Mouse (Mus musculus) right cerebral cortex, adult 2 months (tissue): ENCODE measurements around the gene Flna.

Experiments used
- DNase-seq, 2 experiments: peaks; one replicate each; pipeline ENCODE4 v3.0.0; 2021 to 2022; ENCODE audit warnings: low spot score in 2 of 2

Flna gene

GRCm38 (mm10) chrX:74249615-74250014 lies at the start of gene Flna:
Flna (minus strand) TSS chrX:74249820.
- DNase-seq: peak; percentile 57 to 63

DNA sequence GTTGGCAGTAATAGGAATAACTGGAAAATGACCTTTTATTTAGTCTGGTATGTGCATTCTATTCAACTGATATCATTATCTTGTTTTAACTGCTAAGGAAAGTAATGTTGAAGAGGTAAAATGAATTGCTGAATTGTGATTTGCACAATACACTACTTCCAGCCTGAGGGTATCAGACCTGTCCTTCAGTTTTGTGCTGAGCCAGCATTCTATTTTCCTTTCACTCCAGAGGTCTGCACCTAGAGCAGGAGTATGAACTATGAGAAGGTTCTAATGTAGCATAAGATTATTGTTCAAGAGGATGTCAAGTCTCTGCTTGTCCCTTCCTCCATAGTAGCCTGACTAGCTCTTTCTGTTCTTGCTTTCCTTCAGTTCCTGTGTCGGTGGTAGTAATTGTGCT lies 48.7 kb upstream of the Flna start:
- no peak for DNase-seq

DNA sequence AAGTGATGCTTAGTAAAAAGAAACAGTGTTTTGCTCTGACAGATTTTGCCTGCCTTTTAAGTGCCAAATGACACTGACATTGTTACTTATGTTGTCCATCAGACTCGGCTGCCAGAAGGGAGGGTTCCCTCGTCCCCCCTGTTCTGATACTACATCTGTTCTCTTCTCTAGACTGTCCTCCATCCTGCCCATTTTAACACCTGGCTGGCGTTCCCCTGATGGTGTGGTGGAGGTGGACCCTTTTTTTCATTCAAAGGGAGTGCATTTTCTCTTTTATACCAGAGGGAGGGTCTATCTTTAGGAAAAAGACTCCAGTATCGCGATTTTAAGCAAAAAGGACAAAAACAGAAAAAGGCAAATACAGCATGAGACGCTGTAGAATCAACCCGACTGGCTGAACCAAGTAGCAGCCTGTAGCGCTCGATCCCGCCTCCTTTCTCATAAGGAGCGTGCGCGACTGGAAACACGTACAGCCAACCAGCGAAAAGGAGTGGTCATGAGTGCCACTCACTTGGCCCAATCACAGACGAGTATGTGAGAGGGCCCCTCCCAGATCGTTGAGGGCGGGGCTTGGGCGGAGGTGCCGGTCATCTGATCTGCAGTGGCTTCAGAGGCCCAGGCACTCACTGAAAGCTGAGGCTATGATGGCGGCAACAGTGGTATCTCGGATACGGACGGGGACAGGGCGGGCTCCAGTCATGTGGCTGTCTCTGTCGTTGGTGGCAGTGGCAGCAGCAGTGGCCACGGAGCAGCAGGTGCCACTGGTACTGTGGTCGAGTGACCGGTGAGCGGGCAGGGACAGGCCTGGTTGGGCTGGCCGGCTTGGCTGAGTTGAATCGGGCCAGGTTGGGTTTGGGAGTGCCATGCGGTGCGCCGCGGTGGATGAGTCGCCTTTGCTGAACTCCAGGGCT lies 47.2 kb upstream of the Flna start, which contains the start of gene Atp6ap1:
Gene Atp6ap1, plus strand, starts transcription at position 560 of the 911 bp plus-strand sequence.
- peak; percentile 91 to 94 for DNase-seq

DNA sequence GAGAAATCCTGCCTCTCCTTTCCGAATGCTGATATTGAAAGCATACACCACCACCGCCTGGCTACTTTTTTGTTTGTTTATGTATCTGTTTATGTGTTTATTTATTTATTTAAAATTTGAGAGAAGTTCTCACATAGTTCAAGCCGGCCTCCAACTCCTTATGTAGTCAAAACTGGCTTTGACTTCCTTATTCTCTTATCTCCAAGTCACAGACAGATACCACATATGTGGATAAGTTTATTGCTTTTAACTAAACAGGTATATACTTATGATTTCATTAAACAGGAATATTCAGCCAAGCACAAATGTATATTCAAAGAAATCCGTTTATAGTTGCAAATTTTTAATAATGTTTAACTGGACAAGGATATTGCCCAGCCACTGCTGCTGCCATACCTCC lies 43.8 kb upstream of the Flna start:
- DNase-seq: no peak

DNA sequence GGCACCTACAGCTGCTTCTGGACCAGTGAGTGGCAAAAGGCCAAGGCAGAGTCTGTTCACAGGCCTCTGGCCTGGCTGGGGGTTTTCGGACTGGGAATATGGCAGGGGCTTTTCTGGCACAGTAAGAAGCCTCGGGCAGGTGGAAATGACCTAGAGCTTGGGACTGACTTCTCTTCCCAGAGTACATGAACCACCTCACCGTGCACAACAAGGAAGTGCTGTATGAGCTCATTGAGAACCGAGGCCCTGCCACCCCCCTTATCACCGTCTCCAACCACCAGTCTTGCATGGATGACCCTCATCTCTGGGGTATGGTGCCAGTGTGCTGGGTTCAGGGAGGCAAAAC lies 33.4 kb upstream of the Flna start:
- no peak for DNase-seq

DNA sequence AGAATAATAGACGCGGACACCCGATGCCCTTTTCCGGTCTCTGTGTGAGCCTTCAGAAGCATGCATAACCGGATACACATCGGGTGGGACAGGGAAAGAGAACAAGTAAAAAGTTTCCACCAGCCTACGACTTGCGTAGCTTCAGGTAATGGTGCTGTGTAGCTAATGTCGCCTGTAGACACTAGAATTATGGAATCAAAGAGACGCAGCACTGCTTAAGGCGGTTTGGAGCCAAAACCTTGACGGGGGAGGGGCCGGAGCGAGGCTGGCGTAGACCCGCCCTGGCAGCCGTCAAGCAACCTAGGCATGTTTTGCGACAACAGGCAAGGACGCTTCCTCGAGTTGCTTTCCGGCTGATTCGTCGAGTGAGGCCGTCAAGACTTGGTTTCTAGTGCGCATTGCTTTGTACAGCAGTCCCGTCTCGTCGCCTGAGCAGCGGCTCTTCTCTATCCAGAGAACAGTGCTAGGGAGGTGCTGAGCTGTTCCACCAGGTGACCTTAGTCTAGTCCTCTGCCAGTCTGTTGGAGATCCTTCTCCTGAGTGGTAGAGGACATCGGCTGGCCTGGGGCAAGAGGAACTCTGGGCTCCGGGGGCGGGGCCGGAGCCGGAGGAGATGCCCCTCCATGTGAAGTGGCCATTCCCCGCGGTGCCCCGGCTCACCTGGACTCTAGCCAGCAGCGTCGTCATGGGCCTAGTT lies 32.9 kb upstream of the Flna start:
- DNase-seq: peak; percentile 85 to 88

DNA sequence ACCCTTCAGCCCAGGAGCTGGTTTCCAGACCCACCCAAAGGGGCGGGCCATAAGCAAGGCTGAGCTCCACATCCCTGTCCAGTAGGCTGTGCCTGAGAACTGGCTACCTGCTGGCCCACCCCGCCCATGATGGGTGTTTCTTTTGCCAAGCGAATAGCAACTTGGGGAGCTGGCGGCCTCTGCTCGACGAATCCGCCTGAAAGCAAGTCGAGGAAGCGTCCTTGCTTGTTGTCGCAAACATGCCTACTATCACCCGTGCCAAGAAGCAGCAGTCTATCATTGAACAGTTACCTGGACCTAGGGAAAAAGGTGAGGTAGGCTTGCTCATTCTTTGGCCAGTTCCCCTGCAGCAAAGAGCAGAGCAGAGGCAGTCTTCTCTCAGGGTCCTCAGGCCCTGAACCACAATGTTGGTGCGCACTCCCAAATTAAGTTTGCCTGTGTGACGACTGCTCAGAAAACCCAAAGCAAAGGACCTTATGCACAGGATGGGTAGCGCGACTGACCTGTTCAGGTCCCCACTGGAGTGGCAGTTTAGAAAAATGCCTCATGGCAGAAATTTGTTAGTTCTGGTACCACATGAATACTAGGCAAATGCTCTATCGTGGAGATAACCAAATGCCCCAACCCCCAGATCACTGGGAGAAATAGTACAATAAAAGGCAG lies 32.2 kb upstream of the Flna start, which contains the start of the genes Taz and Dnase1l1:
Gene Taz, plus strand, starts transcription at position 181 of the 663 bp plus-strand sequence.
Gene Dnase1l1, minus strand, starts transcription at position 606 of the 663 bp plus-strand sequence.
- DNase-seq: peak; percentile 25 to 58

DNA sequence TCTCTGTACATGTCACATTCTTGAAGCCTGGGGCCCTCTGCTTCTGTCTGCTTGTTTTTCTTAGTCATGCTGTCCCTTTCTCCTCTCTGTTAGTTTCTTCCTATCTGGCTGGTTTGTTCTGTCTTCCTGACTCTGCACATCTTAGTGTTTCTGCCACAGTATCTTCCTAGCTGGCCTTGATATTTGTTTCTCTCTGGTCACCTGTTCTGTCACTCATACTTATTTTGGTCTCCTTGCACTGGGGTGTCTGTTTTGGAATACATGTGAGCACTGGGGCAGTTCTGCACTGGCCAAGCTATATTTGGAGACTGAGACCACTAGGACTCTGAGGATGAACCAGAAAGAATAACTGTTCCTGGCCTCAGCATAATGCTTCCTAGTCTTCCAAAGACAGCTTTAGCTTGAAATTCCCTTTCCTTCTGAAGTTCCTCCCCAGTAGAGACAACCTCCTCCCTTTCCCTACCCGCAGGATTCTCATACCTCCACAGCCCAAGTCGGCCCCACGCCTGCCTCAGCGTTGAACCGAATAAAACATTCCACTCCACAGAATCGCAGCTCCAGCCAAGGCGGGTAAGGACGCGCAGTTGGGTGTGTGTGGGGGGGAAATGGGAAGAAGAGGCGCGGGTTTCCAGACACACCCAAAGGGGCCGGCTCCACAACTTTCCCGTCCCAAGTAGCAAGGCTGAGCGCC lies 31.6 kb upstream of the Flna start:
- DNase-seq: no peak

DNA sequence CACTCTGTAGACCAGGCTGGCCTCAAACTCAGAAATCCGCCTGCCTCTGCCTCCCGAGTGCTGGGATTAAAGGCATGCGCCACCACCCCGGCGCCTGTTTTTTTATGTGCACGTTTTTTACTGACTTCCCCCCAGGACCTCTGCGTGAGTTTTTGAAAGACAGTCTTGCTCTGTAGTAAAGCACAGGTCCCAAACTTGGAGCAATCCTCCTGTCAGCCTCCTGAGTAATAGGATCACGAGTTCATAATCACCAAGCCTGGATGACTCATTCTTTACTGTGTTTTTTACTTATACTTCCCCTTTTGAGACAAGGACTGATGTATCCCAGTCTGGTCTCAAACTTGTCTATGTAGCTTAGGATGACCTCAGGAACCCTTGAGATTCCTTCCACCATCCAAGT lies 28.3 kb upstream of the Flna start:
- DNase-seq: no peak

- DNase-seq: no peak
These were observed 24.1 kb upstream of the Flna start for GRCm38 (mm10) chrX:74273422-74274322.

DNA sequence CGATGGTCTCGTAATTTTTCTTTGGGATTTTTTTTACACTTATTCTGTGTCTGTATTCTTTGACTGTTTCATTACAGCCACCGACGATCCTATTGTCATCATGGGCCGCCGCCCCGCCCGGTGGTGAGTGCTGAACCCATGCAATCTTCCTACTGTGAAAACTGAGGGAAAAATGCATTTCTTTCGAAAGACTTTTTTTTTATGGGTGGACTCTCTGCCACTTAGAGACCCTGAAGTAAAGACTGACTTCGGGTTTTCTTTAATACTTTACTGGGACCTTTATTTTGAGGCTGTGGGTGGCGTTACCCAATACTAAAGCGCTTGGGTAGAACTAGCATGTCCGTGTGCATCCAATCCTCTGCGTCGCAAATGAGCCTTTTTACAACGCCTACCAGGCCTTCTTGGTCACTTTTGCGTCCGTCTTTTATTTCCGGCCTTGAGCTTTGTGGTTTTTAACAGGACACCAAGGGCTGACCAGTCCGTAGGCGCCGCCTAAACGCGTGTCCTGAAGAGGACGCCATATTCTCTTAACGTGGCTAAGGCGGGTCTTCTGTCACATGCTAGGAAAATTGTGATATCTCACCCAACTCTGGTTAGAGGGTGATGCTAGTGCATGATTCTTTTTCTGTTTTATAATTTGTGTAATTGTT lies 21.4 kb upstream of the Flna start:
- peak; percentile 12 to 26 for DNase-seq

GRCm38 (mm10) chrX:74270062-74270901 lies 20.7 kb upstream of the Flna start, which contains the start of gene Rpl10:
Rpl10 (plus strand) TSS chrX:74270812.
- DNase-seq: peak; percentile 88 to 92

- peak in 1 of 2 experiments; percentile 15 for DNase-seq
These were observed 20.1 kb upstream of the Flna start for GRCm38 (mm10) chrX:74269736-74270061.

DNA sequence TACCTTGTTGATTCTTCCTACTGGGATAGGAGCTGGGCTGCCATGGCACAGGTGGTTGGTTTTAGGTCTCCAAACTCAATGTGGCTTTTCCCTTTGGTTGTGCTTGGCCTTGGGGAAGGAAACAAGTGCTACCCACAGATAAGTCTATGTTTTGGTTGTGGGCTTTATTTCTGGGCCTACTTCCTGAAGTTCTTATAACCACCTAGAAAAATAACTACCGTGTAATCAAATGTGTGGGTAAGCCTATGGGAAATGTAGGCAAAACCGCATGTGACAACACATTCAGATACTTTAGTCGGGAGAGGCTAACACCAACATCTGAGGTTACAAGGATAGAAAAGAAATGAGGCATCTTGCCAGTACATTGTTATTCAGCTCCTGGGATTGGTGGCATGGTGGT lies 8.1 kb upstream of the Flna start:
- no peak for DNase-seq

- no peak for DNase-seq
These were observed 5.4 kb upstream of the Flna start for GRCm38 (mm10) chrX:74254888-74255565.

DNA sequence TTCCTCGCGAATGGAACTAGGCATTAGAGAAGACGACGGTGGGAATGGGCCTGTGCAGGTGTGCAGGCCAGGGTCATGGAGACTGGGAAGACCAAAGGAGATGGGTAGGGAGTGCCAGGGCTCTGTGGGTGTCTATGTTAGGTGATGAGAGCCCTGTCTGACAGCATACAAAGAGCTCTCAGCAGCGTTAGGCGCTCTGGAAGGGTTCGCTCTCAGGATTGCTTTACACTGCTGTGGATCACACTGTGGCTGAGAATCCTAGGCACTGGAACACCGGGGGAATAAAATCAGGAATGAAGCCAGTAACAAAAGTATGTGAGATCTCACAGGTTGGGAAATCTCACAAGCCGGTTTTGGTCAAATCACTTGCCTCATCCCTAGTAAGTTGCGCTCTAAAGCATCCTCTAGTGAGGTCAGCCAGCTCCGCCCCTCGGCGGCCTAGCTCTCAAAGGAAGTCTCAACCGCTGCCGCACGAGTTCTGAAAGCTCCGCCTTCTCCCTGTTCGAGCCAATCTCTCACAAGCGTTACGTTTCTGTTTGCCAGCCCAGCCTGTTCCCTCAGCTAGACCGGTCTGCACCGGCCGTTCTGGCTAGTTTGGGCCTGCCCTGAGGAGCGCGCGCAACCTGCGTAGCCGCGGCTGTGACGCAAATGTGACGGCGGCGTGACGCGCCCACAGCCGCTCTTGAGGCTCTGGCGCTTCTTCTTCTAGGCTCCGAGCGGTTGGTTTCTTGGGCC lies 4.7 kb upstream of the Flna start, which contains the start of gene Emd:
Gene Emd, plus strand, starts transcription at position 535 of the 735 bp plus-strand sequence.
- DNase-seq: peak; percentile 84 to 88

DNA sequence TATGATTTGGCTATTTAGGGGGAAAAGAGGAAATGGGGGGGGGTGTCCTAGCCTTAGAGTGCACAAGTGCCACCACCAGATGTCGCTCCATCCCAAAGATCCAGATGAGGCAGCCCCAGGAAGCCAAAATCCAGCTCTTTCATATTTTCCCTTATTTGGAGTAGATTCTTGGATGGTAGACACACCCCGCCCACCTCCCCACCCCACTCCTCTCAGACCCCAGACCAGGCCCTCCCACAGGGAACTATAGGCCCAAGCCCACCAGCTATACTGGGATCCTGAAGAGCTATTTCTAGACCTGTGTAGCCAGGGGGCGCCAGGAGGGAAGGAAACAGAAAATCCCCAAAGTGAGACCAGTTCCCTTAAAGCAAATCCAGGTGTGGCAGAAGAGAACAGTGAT lies 969 bp downstream of the Flna start:
- DNase-seq: peak; percentile 47 to 52

GRCm38 (mm10) chrX:74246693-74247092 lies 2.9 kb downstream of the Flna start:
- DNase-seq: no peak
